Mouse (Mus musculus) olfactory bulb, adult 2 months (tissue): ENCODE results near the gene Myo18a. TPM values are rescaled to one million over a fixed set of nuclear protein-coding genes. Genes with fewer than 3 reads are reported as not detected.
"Not testable (repeated sequence)": the region's sequence is repeated elsewhere in the genome, so short reads cannot be mapped to it uniquely, and the experiment has no call there.

ENCODE experiments used
- H3K27ac ChIP-seq: fragments of 200-500 bp; 2 replicates; pipeline ENCODE4 v1.5.1; 2012; ENCODE audit warnings: low read depth, low read length; ENCODE audit not compliant: insufficient read depth
- H3K4me1 ChIP-seq: fragments of 200-500 bp; 2 replicates; pipeline ENCODE4 v1.6.1; 2012; ENCODE audit warnings: low read length; ENCODE audit not compliant: control insufficient read depth, insufficient read depth
- H3K4me3 ChIP-seq: fragments of 200-500 bp; 2 replicates; pipeline ENCODE4 v1.5.1; 2012; ENCODE audit warnings: mild to moderate bottlenecking, low read depth, low read length, moderate library complexity; ENCODE audit not compliant: insufficient read depth
- CTCF ChIP-seq: fragments of 200-500 bp; IDR thresholded peaks from 2 replicates; pipeline ENCODE4 v1.5.1; 2012; ENCODE audit warnings: low read depth, mild to moderate bottlenecking, low read length, moderate library complexity; ENCODE audit not compliant: insufficient read depth
- POLR2A ChIP-seq: fragments of 200-500 bp; IDR thresholded peaks from 2 replicates; pipeline ENCODE4 v1.6.1; 2012; ENCODE audit warnings: mild to moderate bottlenecking, low read depth, low read length, moderate library complexity; ENCODE audit not compliant: insufficient read depth
- WGBS: fragments of 180-500 bp; shearing (Covaris S2); methylation state at CpG from one replicate; pipeline ENCODE4 v1.1.7; 2018; 5-methylcytosine and 5-hydroxymethylcytosine counted together
- polyA plus RNA-seq: library from polyadenylated mRNA; stranded (reverse); fragments of >200 nt; gene quantifications from 2 replicates; pipeline ENCODE4 v1.2.4, GENCODE M21; 2012; ENCODE audit warnings: low replicate concordance; ENCODE audit not compliant: missing spikeins, insufficient read depth, insufficient read length

Gene Myo18a
- polyA plus RNA-seq, 1 experiment, result 284 TPM

DNA sequence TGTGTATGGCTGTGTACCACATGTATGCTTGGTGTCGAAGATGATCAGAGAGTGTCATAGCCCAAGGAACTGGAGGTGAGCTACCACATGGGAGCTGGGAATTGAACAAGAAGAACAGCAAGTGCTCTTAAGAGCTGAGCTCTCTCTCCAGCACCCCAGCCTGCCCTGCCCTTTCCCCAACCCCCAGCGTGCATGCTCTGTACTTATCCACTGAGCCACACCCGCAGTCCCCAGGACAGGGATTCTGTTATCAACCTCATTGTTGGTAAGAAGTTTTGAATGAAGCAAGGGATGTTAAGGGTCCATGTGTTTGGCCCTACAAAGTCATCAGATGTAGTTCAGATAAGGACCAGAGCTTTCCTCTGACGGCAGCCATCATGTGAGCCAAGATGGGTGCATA is 16.4 kb upstream of the Myo18a start:
- TF ChIP-seq CTCF (no peak), POLR2A (no peak)
- WGBS, result 98% methylated on average over 4 of the region's 4 CpGs
- no peaks in the 10 kb centered on the region for H3K4me1 ChIP-seq

DNA sequence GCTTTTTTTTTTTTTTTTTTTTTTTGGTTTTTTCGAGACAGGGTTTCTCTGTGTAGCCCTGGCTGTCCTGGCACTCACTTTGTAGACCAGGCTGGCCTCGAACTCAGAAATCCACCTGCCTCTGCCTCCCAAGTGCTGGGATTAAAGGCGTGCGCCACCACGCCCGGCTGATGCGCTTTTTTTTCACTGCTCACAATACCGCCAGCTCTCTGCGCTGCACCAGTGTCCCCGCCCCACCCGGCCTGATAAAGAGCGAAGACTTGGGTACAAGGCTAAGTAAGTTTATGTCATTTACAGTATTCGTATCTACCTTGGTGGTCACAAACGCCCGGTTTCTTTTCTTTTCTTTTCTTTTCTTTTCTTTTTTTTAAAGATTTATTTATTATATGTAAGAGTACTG is 15.9 kb upstream of the Myo18a start:
- not testable (repeated sequence) for H3K27ac ChIP-seq, H3K4me3 ChIP-seq, H3K4me1 ChIP-seq
- WGBS, result 97% methylated on average over 14 of the region's 15 CpGs

More for the DNA sequence above, 16.4 kb upstream of the Myo18a start:
- H3K4me3 ChIP-seq, result no peak overlapping the region
- H3K27ac ChIP-seq, result no peak overlapping the region

DNA sequence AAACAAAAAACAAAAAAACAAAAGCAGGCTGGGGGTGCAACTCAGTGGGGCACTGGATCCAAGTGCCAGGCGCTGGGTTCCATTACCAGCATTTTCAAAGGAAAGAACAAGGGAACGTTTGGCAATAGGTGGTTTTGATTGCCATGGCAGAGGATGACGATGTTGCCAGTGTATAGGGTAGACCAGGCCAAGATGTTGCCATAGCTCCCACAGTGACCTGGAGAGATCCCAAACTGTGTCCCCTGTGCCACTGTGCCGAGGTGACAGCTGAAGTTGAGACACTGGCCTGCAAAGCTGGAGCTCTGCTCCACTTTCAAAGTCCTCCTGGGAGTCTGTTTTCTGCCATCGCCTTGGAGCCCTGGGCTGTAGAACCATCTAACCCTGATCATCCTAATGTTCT is 14.1 kb upstream of the Myo18a start:
- no peak overlapping the region for H3K4me3 ChIP-seq
- H3K27ac ChIP-seq, result no peak overlapping the region
- TF ChIP-seq POLR2A, result no peak
- H3K4me1 ChIP-seq, result no peaks in the 10 kb centered on the region; the same call in 1 of the 2 replicates
- WGBS, result 69% methylated on average over 5 of the region's 5 CpGs

DNA sequence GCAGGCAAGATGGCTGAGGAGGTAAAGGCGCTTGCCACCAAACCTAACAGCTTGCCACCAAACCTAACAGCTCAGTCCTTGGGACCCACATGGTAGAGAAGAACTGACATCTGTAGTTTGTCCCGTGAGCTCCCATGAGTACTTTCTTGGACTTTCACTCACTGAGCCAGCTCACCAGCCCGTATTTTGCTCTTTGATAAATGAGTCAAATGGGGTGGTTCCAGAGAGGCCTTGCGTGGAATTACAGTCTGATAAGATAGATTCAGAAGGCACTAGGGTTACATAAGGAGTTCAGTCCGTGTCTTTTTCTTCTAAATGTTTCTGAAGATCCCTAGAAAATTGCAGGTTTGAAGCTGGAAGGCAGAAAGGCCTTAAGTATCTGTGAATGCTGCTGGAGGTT is 10.5 kb upstream of the Myo18a start:
- H3K4me3 ChIP-seq, result no peak overlapping the region
- H3K27ac ChIP-seq, result no peak overlapping the region
- H3K4me1 ChIP-seq, result no peaks in the 10 kb centered on the region; the same call in 1 of the 2 replicates
- TF ChIP-seq CTCF (no peak), POLR2A (no peak)
- 54% methylated on average over 5 of the region's 5 CpGs for WGBS

DNA sequence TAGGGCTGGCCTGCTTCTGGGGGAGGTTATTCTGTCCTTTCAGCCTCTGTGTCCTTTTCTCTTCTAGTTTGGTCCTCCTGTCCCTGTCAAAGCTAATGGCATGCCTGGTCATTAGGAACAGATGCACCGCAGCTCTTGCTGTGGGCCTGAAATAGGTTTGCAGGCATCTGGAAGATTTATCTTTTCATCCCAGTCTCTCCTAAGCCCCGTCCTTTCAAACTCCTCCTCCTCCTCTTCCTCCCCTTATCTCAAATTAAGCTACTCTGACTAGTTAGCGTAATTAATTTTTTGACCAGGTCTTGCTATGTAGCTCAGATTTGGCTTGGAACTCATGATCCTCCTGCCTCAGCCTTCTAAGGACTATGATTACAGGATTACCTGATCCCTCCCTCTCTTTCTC is 9.6 kb upstream of the Myo18a start:
- Histone ChIP-seq H3K27ac (no peak overlapping the region), H3K4me3 (no peak overlapping the region), H3K4me1 (no peaks in the 10 kb centered on the region; the same call in 1 of the 2 replicates)
- no peak for TF ChIP-seq CTCF
- no peak for TF ChIP-seq POLR2A
- WGBS, result 72% methylated on average over 3 of the region's 3 CpGs

DNA sequence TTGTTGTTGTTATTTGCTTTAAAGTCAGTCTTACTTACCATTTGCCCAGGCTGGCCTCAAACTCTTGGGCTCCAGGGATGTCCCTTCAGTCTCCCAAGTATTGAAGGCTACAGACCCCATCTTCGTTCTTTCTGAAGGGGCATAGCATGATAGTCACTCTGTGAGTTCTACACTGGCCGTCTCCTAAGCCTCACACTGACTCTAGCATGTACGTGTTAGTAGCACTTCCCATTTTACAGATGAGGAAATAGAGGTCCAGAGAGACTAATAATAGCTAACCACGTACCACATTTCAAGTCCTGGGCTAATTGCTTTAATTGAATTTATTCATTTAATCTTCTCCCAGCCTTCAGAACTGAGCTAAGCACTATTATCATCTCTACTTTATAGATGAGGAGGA is 3.0 kb upstream of the Myo18a start:
- TF ChIP-seq CTCF, result no peak
- no peak for TF ChIP-seq POLR2A
- Histone ChIP-seq H3K4me3 (no peak overlapping the region), H3K4me1 (peaks cover 16% of the 10 kb centered on the region), H3K27ac (no peak overlapping the region)
- 83% methylated on average over 4 of the region's 4 CpGs for WGBS

DNA sequence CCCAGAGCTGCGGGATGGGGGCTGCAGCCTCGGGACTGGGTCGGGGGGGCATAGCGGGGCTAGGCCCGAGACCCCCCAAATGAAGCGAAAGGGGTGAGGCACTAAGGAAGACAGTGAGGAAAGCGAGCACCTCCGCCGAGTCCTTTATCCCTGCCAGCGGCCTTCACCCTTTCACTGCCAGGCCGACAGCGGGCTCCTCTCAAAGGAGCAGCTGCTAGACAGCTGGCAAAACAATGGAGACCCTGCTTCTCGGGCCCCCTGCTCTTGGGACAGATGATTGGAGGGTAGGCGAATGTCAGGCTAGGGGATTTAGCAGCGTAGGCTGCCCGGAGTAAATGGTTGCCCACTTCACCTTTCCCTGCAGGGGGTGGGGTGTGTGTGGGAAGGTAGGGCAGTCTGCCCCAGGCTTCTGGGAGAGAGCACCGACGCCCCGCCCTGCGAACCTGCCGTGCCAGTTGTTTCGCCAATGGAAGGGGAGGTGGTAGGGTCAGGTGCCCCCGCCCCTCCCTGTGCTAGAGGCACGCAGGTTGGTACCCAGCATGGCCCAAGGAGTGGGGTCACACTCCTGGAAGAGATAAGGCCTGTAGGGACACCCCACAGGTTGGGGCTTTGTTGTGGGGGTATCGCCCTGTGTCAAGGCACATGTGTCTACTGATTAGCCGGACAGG is 761 bp downstream of the Myo18a start:
- Histone ChIP-seq H3K27ac (peak overlapping the region; percentile 66), H3K4me3 (peak overlapping the region; percentile 93), H3K4me1 (peaks cover 32% of the 10 kb centered on the region)
- TF ChIP-seq POLR2A (no peak), CTCF (no peak)
- 2% methylated on average over 26 of the region's 26 CpGs for WGBS

DNA sequence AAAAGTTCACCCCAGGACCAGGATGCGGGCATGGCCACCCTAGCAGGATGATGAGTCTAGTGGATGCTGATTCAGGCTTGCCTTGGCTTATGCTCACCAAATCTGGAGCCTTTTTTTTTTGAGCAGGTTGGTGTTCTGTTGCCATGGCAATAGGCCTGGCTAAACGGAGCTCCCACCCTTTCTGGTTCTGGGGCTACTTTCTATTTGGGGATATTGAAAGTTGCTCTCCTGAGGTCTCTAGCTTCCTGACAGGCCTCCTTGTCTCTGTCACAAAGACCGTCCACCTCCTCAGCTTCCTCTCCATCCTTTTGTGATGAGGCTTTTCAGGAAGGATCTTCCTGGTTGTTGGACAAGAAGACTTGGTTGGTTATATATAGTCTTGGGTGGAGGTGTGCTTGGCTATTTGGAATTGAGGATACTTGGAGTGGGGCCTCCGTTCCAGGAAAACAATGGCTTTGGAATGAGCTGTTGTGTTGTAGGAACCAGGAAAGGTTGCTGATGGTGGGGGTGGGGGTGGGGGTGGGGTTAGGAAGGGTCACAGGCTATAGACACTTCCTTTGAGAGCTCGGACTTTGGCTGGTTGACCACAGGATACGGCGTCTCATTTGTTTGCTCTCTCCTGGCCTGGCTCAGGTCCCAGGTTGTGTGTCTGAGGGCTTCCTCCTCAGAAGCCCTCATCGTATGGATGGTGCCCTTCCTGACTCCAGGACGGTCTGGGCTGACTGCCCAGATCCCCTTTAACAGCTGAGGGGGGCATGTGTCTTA is 1.8 kb downstream of the Myo18a start:
- H3K4me1 ChIP-seq, result peaks cover 32% of the 10 kb centered on the region
- peak overlapping the region; percentile 93 for H3K4me3 ChIP-seq
- WGBS, result 37% methylated on average over 9 of the region's 9 CpGs
- peak overlapping the region; percentile 39 for H3K27ac ChIP-seq
- TF ChIP-seq CTCF, result no peak
- no peak for TF ChIP-seq POLR2A

DNA sequence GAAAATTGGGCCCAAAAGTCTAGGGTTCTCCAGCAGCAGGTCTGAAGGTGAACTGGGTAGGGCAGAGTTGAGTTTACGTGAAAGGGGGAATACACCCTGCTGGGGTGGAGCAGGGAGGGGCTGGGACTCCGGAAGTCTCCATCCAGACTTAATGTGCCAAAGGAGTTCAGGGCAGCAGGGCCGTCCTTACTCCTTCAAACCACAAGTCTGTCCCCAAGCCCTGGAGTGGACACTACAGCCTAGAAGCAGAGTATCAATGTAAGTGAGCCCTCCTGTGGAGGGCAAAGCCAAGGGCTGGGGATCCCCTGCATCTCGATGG is 2.4 kb downstream of the Myo18a start:
- Histone ChIP-seq H3K27ac (peak overlapping the region; percentile 38), H3K4me3 (peak overlapping the region; percentile 3; the same call in 1 of the 2 replicates), H3K4me1 (peaks cover 32% of the 10 kb centered on the region)
- WGBS, result 42% methylated on average over 4 of the region's 4 CpGs
- TF ChIP-seq POLR2A (no peak), CTCF (no peak)
